Mouse (Mus musculus) splenic B cell, adult 2 months (primary cell): ENCODE results near the gene Tctex1d4.

ENCODE experiments used
- DNase-seq: peaks from one replicate; pipeline ENCODE4 v3.0.0-alpha.2; 2011; ENCODE audit warnings: low read depth, low spot score
- H3K27me3 ChIP-seq: 2 replicates; pipeline ENCODE4 v1.6.1; 2012; ENCODE audit warnings: mild to moderate bottlenecking, low read length, moderate library complexity, mixed read lengths; ENCODE audit not compliant: control insufficient read depth, poor library complexity, insufficient read depth, severe bottlenecking
- H3K36me3 ChIP-seq: 2 replicates; pipeline ENCODE4 v1.6.1; 2012; ENCODE audit warnings: mild to moderate bottlenecking, low read length, moderate library complexity, mixed read lengths; ENCODE audit not compliant: control insufficient read depth, poor library complexity, insufficient read depth, severe bottlenecking

Gene Tctex1d4

GRCm38 (mm10) chr4:117108524-117108849 is 18.1 kb upstream of the Tctex1d4 start:
- H3K27me3 ChIP-seq = no peaks in the 10 kb centered on the region
- DNase-seq = no peak
- H3K36me3 ChIP-seq = no peaks in the 10 kb centered on the region

GRCm38 (mm10) chr4:117109330-117109729 is 17.3 kb upstream of the Tctex1d4 start:
- H3K36me3 ChIP-seq = no peaks in the 10 kb centered on the region
- H3K27me3 ChIP-seq = no peaks in the 10 kb centered on the region
- no peak for DNase-seq

- no peaks in the 10 kb centered on the region for H3K36me3 ChIP-seq
- DNase-seq = no peak
- H3K27me3 ChIP-seq = no peaks in the 10 kb centered on the region
These were observed 16.3 kb upstream of the Tctex1d4 start for GRCm38 (mm10) chr4:117110249-117110648.

- Histone ChIP-seq H3K27me3 (no peaks in the 10 kb centered on the region), H3K36me3 (no peaks in the 10 kb centered on the region)
- no peak for DNase-seq
These were observed 15.6 kb upstream of the Tctex1d4 start for GRCm38 (mm10) chr4:117110985-117111384.

DNA sequence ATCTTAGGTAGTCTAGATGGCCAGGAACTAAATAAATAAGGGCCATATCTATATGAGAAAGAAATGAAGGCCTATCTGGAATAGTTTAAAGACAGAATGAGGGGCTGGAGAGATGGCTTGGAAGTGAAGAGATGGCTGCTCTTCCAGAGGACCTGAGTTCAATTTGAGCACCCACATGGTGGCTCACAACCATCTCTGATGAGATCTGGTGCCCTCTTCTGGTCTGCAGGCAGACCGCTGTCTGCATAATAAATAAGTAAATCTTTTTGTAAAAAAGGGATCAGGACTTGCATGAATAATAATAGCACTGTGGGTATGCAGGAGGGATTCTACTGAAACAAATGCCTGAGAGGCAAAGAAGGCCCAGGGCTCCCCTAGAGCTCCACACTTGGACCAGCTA is 13.4 kb upstream of the Tctex1d4 start:
- H3K27me3 ChIP-seq = no peaks in the 10 kb centered on the region
- H3K36me3 ChIP-seq = no peaks in the 10 kb centered on the region
- peak; percentile 42 for DNase-seq

DNA sequence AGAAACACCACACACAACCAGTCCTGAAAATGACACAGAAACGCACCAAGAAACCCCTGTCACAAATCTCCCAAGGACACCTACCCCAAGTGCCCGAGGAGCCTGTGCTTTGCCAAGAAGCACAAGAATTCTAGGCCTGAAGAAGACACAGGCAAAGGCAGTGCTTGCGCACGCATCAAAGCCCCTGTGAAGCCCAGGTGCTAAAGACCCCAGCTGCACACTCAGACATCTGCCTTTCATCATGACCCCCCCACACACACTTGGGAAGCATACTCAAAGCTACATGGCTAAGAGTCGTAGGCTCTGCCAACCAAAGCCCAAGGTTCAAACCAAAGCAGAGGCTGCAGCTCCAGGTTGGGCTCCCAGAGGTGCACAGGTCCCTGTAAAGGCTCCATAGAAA is 11.0 kb upstream of the Tctex1d4 start:
- H3K27me3 ChIP-seq = no peaks in the 10 kb centered on the region
- no peak for DNase-seq
- no peaks in the 10 kb centered on the region for H3K36me3 ChIP-seq

GRCm38 (mm10) chr4:117117931-117118330 is 8.7 kb upstream of the Tctex1d4 start:
- DNase-seq = no peak
- no peaks in the 10 kb centered on the region for H3K27me3 ChIP-seq
- no peaks in the 10 kb centered on the region for H3K36me3 ChIP-seq

GRCm38 (mm10) chr4:117119636-117120035 is 7.0 kb upstream of the Tctex1d4 start:
- Histone ChIP-seq H3K27me3 (no peaks in the 10 kb centered on the region), H3K36me3 (no peaks in the 10 kb centered on the region)
- DNase-seq = no peak

DNA sequence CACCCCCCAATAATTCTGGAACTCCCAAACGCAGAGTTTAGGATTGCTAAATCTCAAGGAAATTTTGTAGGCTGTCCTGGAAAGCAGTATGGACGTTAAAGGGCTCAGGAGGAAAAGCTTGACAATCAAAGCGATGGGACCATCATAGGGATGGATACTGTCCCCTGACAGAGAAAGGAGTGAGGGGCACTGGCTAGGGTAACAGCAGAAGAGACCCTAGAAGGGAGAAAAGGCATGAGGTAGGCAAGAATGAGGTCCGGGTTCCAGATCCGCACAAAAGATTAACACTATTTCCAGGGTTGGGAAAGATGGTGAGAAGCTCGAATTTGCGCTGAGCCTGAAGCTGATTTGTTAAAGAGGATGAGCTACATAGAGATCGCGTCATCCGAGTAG is 6.5 kb upstream of the Tctex1d4 start:
- DNase-seq = no peak
- H3K27me3 ChIP-seq = no peaks in the 10 kb centered on the region
- no peaks in the 10 kb centered on the region for H3K36me3 ChIP-seq

DNA sequence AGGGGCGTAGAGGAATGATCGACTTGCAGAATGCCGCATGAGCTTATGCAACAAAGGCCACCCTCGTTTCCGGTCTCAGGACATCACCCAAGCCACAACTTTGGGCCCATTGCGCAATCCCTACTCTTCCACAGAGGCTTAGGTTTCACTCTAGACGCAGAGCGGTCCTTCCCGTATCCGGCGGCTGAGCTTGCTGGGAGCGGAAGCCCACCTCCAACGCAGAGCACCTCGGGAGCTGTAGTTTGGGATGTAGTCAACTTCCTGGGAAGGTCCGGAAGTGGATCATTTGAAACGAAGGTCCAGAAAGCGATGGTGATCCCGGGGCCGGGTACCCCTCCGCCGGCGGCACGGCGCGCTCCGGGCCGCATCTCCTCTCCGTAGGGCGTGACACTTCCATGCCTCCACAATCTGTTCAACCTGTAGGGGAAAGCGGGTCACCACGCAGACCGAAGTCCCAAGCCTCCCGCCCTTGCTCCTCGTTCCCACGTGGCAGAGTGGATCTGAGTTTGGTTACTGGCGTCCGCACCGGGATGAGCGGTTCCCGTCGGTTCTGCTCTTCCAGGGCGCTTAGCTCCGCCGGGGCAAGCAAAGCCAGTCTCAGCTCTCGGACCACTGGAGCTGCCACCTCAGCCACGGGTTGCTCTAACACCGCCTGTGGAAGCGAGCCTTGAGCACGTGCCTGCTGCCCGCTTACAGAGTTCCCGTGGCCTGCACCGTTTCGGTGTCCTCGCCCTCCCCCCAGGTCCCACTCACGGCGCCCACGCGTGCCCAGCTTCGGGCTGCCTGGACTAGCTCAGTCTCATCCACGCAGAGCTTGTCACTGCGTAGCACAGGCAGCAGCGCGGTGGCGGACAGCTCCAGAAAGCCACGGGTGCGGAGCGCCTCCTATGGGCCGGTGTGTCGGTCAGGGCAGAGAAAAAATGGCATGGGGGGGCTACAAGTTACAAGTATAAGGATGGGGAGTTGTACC is 5.9 kb upstream of the Tctex1d4 start:
- DNase-seq = peak; percentile 90
- Histone ChIP-seq H3K36me3 (no peaks in the 10 kb centered on the region), H3K27me3 (no peaks in the 10 kb centered on the region)

DNA sequence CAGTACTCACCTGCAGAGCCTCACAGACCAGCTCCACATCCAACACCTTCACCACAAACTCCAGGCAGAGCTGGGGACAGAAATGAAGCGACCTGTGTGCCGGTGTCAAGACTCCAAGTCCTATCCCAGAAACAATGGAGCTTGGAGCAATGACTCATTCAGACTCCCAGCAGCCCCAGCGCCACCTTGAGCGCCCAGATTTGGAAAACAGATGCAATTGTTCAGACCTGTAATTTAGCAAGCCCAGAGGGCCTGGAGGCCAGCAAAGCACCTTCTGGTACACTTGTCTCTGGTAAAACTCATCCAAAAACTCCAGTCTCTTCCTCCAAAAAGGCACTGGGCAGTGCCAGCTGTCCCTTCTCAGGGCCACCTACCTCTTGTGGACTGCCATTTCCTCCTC is 4.4 kb upstream of the Tctex1d4 start:
- no peaks in the 10 kb centered on the region for H3K36me3 ChIP-seq
- no peaks in the 10 kb centered on the region for H3K27me3 ChIP-seq

DNA sequence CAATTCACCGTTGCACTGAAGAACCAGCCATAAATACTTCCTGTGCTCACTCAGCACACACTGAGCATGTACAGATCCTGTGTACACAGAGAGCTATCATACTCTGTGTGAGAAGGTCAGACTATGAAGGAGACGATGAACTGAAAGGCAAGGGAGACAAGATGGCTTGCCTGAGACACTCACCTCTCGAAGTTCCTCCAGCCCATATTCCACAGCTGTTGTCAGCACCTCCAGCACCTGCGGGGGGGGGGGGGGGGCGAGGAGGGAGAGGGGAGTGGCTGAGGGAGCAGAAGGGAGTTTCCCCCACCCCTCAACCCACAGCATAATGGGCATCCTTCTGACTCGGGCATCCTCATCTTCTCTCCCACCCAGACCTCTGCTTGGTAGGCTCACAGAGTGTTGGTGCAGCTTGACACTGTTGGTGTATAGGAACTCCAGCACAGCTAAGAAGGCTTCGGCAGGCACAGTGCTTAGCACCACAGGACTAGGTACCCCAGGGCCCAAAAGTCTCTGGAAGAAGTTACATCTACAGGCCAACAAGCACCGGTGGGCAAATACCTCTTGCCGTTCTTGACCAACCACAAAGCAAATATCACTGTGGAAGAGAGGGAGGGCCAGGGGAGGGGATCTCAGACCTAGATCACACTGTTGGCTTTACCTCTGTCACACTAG is 2.9 kb upstream of the Tctex1d4 start:
- Histone ChIP-seq H3K27me3 (no peaks in the 10 kb centered on the region), H3K36me3 (no peaks in the 10 kb centered on the region)
- DNase-seq = peak; percentile 27

More for the DNA sequence above, 4.4 kb upstream of the Tctex1d4 start:
- no peak for DNase-seq

DNA sequence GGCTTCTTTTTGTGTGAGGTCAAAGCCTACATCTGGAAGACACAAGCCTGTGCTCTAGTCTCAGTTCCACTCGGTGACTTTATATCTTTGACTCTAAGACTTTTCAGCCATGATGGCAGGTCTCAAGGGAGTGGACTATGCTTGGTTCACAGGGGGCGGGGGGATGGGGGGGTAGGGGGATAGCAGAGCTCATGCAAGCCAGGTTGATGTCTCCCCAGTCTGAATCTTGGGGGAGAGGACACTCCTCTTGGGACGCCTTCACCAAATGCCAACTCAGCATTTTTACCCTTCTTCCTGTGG is 2.4 kb upstream of the Tctex1d4 start:
- H3K27me3 ChIP-seq = no peaks in the 10 kb centered on the region
- H3K36me3 ChIP-seq = no peaks in the 10 kb centered on the region
- DNase-seq = no peak

DNA sequence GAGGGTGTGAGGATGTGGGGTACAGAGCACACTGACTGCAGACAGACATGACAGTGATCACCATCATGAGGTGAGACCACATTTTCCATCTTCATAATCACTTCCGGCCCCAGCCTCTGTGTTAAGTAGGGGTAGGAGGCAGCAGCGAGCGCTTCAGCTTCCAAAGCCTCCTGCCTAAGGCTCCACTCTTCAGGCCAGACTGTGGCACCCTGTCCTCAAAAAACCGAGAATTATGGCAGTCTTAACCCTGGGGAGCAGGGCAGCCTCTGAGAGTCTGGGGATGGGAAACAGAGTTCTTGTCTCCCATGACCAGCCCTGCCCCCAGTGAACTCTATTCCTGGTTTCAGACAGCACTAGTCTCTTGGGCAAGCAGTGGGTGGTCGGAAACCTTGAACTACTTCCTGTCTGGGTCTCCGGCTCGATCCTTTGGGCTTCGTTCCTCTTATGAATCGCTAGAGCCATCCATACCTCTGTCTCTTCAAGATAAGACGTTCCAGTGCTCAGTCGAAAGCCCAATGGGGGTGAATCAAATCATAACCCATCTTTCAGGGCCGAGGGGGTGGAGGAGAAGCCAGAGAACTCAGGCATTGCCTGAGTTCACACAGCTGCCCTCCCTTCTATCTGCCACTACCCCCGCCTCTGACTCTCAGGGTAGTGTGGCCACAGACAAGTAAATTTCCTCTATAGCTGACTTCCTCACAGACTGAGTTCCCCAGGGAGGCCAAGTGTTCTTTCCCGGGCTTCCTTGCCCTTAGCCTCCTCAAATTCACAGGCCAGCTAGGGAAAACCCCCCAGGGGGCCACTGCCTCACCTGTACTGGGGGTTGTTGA is 1.9 kb upstream of the Tctex1d4 start:
- DNase-seq = peak; percentile 90
- H3K36me3 ChIP-seq = no peaks in the 10 kb centered on the region
- H3K27me3 ChIP-seq = no peaks in the 10 kb centered on the region

GRCm38 (mm10) chr4:117125348-117125909 is 1.2 kb upstream of the Tctex1d4 start, which contains the start of gene Btbd19:
Gene Btbd19 (minus strand): TSS chr4:117125725.
- Histone ChIP-seq H3K27me3 (no peaks in the 10 kb centered on the region), H3K36me3 (no peaks in the 10 kb centered on the region)
- DNase-seq = no peak
